Mouse (Mus musculus): Measurements from ENCODE around the gene Fbxl21.

Fbxl21 gene

DNA sequence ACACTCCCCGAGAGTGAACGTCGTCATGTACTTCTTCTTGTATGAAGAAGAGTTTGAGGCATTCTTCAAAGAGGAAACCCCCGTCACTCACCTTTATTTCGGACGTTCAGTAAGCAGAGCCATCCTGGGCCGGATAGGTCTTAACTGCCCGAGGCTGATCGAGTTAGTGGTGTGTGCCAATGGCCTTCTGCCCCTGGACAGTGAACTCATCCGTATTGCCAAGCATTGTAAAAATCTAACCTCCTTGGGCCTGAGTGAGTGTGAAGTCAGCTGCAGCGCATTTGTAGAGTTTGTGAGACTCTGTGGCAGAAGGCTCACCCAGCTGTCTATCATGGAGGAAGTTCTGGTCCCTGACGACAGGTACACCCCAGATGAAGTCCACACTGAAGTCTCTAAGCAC is 14.8 kb downstream of the Fbxl21 start:
- no peak for DNase-seq

DNA sequence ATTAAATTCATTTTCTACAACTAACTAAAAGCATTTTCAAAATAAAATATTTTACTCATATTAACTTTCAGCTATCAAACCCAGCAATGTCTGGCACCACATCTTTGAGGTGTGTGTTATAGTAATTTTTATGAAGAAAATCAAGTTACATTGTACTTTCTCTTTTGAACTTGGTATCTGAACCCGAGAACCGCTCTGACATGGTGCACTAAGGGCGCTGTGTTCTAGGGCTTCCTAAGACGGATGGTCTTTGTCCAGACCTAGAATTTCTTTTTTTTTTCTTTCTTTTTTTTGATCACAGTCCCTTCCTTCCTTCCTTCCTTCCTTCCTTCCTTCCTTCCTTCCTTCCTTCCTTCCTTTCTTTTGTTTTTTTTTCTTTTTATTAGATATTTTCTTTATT is 17.6 kb downstream of the Fbxl21 start:
- DNase-seq = no peak

DNA sequence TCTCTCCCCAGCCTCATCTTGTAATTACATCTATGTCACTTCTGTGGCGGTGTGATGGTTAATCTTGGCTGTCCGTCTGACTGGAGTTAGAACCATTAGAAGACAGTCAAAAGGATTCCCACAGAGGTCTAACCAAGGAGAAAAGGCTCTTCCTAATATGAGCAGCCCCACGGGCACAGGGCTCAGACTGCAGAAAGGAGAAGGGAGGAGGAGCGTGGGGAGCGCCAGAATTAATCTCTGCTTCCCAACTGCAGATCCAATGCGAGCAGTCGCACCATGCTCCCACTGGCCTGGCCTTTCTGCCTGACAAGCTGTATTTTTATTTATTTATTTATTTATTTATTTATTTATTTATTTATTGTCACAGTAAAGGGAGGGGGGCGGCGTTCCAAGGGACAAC is 21.5 kb downstream of the Fbxl21 start:
- no peak for DNase-seq

DNA sequence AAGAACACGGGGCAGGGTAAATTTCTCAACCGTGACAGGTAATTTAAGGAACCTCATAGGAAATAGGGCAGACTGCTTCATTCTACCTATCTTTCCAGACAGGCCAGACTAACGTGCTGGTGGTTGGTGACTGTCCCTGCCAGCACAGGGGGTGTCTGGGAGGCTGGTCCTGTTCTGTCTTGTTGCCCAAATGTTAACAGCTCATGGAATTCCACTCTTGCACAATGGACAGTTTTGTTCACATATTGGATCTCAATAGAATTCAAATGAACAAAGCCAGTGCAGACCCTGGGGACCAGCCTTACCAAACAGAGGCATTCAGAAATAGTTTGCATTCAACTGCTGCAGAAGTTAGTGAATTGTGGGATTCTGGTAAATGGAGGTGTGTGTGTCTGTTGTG is 22.7 kb downstream of the Fbxl21 start:
- no peak for DNase-seq

DNA sequence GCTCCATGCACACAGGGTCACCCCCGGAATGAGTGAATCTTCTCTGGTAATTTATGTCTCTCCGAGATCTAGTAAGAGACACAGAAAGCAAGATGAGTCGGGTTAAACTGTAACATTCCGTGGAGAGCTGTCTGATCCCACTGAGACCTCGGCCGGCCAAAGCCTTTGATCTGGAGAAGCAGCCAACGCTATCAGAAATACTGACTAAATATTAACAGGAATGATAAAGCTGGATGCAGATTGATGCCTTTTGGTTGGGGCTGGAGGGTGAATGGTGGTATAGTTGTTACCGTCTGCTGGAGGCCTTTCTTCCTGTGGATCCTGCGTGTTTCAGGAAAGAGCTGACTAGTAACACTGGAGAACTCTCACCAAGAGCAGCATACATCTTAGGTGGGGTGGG is 26.1 kb downstream of the Fbxl21 start, which contains the start of gene Lect2:
Gene Lect2, minus strand, starts transcription at position 102 of the 400 bp plus-strand sequence.
- no peak for DNase-seq

DNA sequence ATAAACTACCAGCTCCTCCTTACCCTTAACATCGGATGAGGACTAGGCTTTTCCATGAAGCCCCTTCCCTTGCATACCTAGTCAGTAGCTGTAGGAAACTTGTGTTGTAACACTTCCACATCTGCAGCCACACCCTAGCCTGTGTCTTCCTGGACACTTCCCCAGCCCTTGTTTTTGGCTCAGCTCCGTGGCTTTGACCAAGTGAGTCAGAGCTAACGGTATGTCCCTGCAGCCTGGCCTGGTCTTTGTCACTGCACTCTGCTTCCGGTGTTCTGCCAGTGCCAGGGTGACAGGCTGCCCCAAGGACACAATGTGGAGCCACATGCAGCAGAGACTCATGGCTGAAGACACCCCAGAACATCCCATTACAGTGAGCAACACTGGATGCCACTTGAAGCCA is 27.1 kb downstream of the Fbxl21 start:
- DNase-seq = peak; percentile 26

DNA sequence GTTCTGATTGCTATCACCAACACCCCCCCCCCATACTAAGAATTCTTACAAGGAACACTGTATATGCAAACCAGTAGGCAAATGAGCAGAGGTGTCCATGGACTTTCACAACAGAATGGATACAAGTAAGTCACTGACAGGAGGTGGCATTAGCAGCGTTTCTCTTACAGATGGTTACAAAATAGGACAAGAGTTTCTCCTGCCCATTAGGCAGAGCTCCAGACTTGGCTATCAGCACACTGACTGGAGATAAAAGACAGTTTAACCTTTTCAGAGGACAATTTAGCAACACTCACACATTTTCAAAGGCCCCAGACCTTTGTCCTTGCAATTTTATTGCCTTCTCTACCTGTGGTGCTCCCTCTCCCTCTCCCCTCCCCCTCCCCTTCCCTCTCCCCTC is 28.3 kb downstream of the Fbxl21 start:
- no peak for DNase-seq

DNA sequence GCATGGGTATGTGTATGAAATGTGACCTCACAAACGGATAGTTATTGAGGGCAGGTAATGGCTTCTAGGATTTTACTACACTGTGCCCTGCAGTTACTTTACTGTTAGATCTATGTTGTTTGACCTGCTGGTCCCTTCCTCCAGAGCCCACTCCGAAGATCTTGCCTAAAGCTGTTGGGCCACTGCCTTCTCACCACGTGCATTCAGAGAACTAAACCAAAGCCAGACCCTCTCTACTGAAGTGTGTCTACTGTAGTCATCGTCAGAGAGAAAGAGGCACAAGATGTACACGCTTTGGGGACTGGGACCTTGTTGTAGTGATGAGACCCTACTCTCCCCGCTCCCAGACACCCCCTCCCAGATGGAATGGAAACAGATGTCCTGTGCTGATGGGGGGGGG is 29.4 kb downstream of the Fbxl21 start:
- no peak for DNase-seq

DNA sequence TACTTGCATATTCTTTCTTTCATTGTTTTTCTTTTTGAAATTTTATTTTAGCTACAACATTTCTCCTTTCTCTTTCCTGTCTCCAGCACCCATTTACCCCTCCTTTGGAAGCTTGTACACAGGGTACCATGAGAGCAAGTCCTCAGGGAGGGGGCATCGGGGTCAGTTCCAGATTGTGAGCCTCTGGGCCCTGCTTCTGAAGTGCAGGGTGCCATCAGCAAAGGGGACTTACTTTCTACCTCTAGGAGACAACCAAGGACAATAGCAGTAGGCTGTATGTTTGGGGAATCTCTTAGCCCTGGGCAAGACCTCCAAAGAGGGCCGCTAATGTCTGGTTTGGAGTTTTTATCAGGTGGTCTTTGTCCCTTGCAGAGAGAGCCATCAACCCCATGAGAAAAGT is 31.7 kb downstream of the Fbxl21 start:
- DNase-seq = no peak

DNA sequence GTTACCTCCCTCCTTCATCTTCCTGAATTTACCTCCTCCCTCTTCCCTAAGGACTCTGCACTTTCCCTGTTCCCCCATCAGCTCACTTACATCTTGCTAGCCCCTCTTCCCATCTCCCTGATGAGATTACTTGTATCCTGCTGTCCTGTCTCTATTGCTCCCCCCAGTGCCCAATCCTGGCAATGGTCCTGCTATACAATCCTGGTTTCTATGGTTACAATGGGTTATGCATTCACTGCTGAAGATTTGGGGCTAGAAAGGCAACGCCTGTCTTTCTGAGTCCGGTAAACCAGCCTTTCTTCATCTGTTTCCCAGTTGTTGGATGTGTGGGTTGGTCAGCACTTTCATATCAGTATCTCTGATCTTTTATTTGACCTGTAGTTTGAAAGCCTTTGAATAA is 32.1 kb downstream of the Fbxl21 start:
- DNase-seq = no peak

DNA sequence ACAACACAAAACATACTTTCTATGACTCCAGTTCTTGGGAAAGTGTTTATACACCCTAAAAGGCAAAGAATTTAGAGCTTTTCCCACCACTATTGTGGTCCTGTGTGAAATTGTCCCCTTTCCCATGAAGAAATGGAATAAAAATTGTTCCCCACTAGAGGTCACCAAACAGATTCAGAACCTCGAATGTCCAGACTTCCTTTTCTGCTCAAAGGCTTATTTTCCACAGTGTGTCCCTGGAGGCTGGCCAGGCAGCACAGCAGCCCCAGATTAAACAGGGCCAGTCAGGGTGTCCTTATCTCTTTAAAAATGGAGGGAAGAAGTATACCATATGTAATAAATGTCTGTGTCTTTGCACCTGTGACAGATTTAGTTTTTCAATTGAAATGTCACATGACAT is 33.7 kb downstream of the Fbxl21 start:
- DNase-seq = peak; percentile 51

DNA sequence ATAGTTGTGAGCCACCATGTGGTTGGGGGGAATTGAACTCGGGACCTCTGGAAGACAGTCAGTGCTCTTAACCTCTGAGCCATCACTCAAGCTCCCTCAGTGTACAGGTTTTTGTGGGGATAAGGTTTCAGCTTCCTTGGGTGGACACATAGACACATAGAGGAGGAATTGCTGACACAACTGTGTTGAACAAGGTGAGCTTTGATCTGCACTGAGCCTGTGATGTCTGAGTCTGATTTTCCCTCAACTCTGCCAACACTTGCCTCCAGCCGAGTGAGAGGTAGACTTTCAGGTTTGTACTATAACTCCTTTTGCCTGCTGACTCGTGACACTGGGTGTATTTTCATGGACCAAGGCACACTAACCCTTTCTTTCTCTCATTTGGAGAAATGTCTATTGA is 34.4 kb downstream of the Fbxl21 start:
- DNase-seq = peak; percentile 86

DNA sequence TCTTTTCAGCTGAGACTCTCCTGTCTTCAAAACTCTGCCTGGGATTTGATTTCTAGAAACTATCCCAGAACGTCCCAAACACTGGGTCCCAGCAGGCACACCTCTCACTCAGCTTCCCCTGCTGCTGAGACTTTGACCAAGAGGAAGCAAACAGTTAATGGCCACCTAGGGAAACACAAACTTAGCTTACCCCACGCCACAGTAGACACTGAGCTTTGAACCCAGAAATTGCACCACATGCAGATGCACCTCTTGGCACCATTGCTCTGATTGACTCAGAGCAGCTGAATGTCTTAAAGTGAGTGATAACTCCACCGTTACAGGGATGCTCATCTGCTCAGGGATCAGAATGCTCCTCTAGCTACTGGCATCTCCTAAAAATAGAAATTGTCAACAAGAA is 36.5 kb downstream of the Fbxl21 start:
- peak; percentile 82 for DNase-seq

DNA sequence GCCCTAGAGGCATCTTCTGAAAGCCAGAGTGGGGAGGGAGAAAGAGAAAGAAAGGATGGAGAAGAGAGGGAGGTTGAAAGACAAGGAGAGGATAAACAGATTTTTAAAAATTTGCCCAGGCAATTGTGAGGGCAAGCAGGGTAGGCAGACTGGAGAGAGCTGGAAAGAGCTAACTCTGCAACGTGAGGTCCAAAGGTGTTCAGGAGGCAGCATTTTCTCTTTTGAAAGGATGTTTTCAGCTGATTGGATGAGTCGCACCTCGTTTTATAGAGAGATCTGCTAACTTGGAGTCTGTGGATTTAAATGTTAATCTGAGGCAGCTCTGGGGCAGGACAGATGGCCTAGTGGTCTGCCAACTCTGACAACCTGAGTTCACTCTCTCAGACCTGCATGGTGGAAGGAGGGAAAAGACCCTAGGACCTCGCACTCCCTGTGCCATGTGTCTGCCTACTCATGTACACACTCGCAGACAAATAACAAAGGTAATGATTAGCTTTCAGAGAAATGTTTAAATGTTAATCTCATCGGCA is 37.6 kb downstream of the Fbxl21 start:
- DNase-seq = peak; percentile 59

DNA sequence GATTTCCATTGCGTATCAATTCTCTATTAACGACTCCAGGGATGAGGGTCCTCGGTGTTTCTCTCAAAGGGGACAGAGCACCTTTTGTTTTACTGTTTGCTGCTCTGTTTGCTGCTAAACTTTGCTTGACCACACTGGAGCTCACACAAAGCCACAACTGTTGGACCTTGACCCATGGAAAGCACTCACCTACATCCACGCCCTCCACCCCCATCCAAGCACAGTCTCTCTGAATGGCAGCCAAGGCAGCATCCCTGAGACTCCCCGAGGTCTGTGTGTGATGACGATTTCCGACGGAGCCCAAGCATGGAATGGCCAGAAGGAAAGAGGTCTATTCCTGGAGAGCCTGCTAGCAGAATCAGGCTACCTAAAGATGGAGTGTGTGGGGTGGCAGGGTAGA is 38.9 kb downstream of the Fbxl21 start:
- peak; percentile 84 for DNase-seq

DNA sequence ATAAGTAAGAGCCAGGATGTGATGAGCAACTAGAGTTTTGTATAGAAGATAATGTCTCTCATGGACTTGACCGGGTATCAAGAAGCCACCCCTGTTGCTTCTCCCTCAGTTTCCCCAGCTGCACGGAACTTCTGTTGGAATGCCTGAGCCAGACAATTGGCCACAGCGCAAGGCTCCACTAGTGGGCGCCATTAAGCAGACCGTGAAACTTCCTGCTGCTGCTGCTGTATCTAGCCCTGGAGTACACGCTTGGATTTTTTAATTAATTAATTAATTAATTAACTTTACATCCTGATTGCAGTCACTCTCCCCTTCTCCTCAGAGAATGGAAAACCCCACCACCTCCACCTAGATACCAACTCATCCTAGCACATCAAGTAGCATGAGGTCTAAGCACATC is 40.8 kb downstream of the Fbxl21 start:
- DNase-seq = no peak

DNA sequence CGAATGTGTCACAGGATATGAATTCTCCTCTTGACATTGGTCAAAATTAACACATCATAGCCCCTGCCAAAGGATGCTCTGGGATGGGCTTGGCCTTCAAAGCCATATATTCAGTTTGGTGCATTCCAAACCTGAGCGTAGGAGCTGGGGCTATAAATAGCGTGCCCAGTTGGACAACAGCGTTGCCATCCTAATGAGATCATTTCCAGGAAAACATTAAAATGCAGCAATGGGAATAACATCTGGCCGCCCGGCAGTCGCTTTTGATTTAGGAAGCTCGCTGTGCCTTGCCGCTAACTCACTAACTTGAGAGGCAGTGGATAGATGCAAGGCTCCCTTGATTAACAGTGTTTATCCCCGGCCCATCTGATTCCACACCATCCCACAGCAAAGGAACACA is 44.1 kb downstream of the Fbxl21 start:
- DNase-seq = no peak

DNA sequence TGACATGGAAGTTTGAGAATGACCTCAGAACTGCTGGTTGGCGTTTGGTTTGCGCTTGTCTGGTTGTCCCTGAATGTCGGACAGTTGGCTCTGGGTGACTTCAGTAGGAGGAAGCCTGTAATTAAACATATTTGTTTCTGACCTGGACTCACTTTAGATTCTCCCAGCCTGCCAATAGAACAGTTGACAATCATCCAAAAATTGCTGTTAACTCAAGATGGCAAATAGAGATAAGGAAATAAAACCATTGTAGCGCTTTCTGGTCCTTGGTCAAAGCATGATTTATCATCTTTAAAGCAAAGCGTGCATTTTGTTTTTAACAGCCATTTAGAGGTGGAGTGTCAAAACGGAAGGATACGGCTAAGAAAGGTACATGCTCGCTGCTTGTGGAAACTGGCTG is 49.4 kb downstream of the Fbxl21 start:
- no peak for DNase-seq

DNA sequence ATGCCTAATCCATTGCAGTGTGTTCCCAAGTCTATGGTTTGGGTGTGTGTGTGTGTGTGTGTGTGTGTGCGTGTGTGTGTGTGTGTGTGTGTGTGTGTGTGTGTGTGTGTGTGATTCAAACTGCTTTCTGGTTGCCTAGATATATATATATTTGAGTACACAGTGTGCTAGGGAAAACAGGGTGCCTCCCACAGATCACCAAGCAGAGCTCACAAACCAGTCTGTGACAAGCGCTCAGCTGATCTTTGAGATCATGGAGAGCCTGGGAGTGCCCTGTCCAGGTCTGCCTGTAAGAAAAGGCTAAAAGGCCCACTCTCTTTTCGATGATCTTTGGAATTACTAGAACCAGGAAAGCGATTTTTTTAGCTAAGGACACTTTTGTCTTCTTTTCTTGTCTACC is 52.8 kb downstream of the Fbxl21 start:
- no peak for DNase-seq

DNA sequence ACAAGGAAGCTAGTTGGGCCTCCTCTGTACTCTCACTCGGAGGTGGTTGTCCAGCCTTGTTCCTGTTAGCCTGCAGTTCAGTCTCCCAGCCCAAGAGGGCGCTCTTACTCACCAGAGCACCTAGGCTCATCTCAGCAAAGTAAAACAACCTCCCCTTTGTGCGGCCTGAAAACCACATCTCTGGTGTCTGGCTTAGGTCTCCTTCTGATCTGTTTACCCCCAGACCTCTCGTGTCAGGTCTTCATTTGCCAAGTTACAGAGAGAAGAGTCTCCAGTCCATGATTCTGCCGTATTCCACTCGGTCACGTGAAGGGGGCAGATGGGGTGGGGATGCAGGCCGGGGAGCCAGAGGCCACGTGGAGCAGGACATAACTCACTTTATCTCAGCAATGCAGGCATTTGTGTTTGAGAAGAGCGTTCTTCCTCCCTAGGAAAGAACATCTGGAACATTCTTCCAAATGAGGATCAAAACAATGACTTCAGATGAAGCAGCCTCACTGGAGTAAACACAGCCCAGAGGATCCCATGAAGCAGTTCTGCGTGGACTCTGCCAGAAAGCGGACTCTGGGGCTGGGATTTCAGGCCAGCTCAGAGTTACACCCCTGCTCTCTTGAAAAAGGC is 53.5 kb downstream of the Fbxl21 start:
- DNase-seq = peak; percentile 70

DNA sequence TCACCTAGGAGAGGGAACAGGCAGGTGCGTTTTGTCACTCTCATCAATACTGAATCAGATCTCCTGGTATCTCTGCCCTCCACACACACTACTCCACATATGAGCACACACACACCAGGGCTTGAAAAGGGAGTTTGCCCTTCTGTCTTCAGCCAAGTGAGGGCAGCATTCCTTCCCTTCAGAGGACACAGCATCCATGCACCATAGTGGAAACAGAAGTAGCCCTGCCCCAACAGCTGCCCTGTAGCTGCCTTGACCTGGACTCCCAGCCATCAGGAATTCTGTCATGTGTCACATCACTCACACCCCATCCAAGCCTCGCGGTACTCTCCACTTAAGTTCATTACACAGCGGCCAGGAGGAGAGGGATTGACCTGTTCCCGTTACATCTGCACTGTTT is 55.8 kb downstream of the Fbxl21 start:
- DNase-seq = no peak

DNA sequence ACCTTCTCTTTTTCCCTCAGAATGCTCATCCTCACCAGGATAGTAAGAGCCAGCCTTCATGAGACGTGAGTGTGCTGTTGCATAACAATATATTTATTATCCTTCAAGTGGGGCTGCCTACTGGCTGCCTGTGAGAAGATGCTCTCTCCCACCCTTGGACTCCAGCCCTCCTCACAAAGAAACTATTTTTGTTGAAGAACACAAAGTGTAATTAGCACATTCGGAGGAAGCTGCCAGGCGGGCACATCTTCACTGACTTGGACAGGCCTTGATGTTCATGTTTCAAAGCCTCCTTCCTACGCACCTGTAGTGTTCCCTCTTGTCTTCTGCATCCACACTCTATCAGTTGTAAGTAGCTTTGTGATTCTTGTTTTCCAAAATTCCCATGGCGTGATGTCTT is 58.2 kb downstream of the Fbxl21 start:
- DNase-seq = no peak

DNA sequence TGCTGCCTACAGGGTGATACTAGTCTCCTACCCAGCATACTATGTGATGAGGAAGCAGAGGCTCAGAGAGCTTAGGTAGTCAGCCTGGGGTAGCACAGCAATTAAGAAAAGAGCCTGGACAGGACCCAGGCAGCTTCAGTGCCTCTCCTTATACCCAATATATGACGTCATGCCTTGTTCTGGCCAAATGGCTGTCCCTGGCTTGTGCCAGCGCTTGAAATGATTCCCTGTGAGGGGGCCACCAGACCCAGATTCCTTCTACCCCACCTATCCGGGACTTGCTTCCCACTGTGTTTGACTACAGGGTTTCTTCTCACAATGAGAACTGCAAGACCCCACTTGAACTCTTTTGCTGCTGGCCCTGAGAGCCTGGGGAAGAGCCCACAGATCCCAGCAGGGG is 59.2 kb downstream of the Fbxl21 start:
- no peak for DNase-seq

DNA sequence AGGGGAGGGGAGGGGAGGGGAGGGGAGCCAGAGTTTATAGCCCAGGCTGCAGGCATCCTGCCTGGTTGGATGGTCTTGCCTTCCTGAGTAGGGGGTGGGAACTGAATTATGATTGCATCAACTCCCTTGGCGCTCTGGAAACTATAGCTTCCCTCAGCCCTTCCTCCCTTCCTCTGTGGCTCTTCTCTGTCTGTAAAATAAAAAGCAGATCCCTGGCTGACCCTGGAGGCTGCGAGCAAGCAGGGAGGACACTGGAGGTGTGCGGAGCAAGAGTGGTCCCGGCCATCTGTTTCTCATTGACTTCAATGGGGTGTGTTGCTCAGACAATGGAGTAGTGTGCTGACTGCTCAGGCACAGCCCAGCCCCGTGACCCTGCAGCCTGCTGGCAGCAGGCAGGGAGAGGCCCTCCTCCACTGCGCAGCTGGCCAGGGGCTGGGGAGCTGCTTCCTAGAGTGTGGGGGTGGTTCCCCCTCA is 59.7 kb downstream of the Fbxl21 start:
- no peak for DNase-seq

DNA sequence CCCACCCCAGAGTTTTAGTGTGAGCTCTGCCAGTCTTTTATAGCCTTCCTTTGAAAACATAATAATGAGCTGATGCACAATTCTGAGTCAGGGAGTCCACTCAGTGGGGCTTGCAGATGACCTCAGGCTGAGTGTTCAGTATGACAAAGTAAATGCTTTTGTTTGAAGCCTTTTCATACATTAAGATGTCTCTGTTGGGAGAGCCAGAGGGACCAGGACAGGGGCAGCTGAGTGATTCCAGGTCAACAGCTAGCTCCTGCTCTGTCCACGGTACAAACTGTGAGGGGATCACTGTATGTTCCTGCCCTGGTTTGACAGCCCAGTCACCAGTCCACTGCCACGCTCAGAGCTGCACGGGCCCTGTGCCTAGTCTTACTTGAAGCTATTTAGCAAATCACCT is 60.4 kb downstream of the Fbxl21 start:
- no peak for DNase-seq

Measured in kidney, adult 11 months (tissue).